Mouse (Mus musculus): ENCODE data around the gene Ccl5. TPM values are rescaled to one million over a fixed set of nuclear protein-coding genes. Genes with fewer than 3 reads are reported as not detected.
"Not testable (repeated sequence)": the region's sequence is repeated elsewhere in the genome, so short reads cannot be mapped to it uniquely, and the experiment has no call there.

Ccl5 gene
- total RNA-seq (2021), result 1 to 10 TPM; 7.9 to 8.8 TPM
- long read RNA-seq, experiment 1, transcript Ccl5-201 (3 exons, 532 nt), result major isoform, 7 of 7 reads
- long read RNA-seq, experiment 1, partial matches to known transcripts, result 0 of 7 reads
- long read RNA-seq, experiment 1, other reads (novel, unspliced or antisense), result 0 of 7 reads
- long read RNA-seq, experiment 2, partial matches to known transcripts, result 0 of 1 reads
- long read RNA-seq, experiment 2, other reads (novel, unspliced or antisense), result 0 of 1 reads

DNA sequence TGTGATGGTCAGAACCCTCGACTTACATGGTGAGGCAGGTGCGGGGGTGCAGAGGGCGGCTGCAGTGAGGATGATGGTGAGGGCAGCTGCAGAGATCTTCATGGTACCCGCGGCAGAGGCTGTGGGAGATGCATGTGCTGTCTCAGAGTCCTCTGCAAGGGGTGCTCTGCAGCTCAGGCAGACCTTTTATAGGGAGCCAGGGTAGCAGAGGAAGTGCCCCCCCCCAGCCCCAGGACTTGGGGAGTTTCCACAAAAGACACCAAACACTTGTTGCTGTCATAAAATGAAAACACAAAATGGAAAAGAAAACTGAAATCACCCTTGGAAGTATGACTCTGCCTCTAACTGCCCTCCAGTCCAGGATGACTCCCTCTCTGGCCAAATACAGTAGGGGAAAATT lies at the start of gene Ccl5:
Ccl5 (minus strand) TSS at position 159 of the 400 bp plus-strand sequence.
- no peak for DNase-seq

GRCm38 (mm10) chr11:83578999-83579398 lies 48.7 kb upstream of the Ccl5 start:
- no peak for DNase-seq

DNA sequence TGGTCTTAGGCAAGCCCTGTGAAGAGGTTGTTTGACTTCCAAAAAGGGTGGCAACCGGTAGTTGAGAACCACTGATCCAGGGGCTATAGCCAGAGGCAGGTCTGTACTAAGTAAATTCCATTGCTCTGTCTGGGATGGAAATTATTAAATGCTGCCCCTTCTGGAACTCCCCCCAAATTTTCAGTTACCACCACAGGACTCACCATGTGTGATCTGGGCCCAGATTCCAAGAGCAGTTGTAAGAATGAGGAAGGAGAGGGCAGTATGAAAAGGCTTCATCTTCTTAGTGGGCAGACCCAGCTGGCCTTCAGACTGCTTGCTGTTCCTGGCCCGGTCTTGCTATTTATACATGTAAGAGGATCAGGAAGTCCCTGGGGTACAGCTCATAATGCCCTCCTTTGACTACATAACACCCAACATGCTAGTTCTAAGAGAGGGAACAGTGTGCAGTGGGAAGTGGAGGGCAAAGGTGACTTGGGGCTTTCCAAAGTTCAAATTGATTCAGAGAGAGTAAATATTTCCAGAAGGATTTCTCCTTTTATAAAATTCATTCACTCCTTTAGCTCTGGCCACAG lies 48.0 kb upstream of the Ccl5 start, which contains the start of gene Ccl9:
Ccl9 (minus strand) TSS at position 451 of the 575 bp plus-strand sequence.
- DNase-seq, result no peak

DNA sequence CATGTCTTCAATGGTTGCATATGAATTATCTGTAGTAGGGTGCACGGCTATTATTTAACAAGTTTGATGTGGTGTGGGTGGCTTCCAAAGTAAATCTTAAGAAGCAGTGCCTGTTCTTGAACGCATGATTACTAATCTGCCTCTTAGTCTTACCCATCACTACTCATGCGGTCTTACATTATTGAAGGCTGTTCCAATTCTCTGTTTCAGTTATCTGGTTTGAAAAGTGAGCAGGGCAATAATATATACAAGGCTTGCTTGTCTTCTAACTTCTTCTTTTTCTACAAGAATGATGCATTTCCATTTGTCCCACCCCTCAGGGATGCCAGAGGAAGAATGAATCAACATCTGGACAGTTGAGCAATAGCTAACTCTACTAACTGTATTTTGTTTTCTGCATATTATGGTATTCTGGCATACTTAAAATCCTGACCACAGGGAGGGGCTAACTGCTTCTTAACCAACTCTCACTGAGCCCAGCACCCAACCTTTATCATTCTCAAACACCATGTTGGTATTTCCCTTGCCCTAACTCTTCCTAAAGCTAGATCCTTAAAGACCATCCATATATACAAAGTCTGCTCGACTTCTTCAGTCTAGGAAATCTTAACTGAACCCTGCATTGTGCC lies 46.7 kb upstream of the Ccl5 start:
- no peak for DNase-seq

GRCm38 (mm10) chr11:83572834-83573233 lies 42.5 kb upstream of the Ccl5 start:
- DNase-seq, result no peak

DNA sequence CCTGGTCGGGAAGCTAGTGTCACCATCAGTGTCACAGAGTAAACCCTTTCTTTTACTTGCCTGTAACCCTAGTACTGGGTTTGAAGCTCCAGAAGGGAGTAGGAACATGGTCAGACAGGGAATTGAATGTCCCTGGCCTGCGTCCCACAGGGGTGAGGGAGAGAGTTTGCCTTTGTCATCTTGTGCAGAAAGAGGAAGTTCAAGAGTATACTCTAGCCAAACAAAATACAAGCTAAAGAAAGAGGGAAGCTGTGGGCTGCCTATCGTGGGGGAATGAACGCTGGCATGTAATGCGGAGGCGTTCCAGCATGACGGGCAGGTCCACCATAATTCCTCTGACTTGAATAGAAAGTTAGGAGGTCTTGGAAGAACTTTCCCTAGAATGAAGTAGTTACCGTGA lies 41.9 kb upstream of the Ccl5 start:
- DNase-seq, result peak; percentile 28

- DNase-seq, result no peak
Measured at GRCm38 (mm10) chr11:83570189-83570588, 39.9 kb upstream of the Ccl5 start.

- no peak for DNase-seq
Measured at GRCm38 (mm10) chr11:83569249-83569648, 38.9 kb upstream of the Ccl5 start.

DNA sequence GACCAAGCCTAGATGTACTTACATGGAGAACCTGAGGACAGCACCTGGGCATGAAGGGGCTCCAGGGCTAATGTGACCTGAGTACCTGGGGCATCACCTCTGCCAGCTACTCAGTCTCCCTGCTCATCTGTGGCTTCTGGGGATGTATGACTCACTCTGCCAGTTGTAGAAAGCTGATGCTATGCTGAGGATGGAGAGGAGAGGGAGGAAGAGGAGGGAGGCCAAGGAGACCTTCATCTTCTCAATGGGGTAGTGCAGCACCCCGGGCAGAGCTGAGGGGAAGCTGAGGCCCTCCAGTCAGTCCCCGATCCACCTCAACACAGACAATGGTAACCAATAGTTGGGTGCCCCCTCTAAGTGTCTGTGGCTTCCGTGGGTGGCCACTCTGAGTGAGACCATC lies 38.5 kb upstream of the Ccl5 start:
- DNase-seq, result no peak

DNA sequence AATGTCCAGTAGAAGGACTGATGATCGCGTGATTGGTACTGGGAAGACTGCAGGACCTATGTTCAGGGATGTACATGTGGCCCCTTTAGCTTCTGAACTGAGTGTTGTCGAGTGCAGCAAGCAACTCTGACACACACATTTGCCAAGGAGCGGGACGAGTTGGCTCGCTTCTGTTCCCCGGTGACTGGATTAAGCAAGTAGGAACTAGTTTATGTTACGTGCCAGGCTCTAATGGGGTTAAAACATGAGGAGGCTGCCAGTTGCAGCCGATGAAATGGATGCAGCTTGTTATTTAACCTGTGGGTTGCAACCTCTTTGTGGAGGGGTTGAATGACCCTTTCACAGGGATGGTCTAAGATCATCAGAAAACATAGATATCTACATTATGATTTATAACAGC lies 37.7 kb upstream of the Ccl5 start:
- DNase-seq, result peak; percentile 53

DNA sequence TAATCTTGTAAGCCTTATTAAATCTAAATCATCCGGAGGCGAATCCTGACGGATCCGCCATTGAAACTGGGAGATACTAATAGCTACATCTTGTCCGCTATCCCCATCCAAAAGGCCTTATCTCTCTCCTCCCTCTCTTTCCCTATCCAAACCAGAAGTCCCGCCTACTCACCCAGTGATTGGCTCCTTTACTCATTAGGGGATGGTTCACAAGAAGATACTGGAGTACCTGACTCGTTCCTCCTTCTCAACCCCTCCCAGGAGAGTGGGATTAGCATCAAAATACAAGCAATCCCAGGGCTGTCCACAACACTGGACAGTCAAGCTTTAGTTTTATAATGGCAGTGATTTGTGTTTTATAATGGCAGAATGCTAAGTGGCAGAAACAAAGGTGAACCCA lies 37.0 kb upstream of the Ccl5 start:
- DNase-seq, result no peak

DNA sequence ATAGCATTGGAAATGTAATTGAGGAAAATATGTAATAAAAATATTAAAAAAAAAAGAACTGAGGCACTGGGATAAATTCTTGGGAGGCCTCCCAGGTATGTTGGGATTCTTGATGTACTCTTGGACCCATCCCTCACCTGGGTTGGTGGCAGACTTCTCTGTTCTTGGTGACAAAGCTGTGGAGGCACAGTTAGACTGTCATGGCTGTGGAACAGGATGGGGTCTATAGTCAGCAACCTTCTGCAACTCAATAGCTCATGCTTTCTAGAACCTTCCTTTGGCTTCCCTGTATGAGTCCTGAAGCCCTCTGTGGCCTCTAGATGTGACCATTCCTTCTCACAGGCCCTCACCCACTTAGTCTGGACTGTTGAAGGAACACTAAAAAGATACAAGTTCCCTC lies 36.3 kb upstream of the Ccl5 start:
- DNase-seq, result no peak

DNA sequence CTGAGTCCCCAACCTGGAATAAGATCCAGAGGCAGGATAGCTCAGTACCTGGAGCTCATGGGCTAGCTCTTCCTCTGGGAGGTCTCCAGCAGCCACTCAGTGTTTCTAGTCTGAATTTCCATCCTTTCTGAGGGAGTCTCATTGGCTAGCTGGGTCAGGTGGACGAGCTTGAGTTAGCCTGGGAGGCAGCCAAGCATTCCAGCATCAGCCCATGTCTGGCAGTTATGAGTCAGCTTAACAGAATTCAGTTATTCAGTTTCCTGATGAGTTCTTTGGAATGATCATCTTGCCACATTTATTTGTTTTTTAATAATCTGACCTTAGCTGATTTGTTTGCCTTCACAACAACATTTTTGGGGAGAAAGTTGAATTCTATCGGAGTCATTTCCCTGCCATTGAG lies 33.4 kb upstream of the Ccl5 start:
- DNase-seq, result peak; percentile 38

DNA sequence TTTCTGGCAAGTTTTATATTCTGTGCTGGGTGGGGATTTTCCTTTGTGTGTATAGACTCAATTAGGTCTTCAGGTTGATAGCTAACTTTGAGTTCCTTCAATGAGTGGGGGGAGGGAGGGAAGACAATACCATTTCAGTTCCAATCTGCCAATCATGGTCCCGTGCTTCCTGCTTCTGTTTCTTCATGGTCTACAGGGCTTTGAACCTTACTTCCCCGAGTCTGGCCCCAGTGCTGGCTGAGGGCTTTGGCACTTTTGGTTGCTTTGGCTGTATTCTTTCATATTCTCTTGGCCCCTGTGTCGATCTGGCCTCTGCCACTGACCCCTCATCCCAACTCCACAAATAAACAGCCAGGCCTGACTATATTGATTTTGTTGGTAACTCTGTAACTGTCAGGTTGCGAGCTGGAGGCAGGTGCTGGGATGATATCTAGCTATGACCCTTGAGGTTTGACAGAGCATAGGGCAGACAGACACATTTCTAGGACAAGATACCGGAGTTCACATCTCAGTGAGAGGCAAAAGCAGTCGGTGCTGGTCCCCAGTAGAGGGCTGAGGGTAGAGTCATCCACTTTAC lies 32.1 kb upstream of the Ccl5 start:
- DNase-seq, result no peak

DNA sequence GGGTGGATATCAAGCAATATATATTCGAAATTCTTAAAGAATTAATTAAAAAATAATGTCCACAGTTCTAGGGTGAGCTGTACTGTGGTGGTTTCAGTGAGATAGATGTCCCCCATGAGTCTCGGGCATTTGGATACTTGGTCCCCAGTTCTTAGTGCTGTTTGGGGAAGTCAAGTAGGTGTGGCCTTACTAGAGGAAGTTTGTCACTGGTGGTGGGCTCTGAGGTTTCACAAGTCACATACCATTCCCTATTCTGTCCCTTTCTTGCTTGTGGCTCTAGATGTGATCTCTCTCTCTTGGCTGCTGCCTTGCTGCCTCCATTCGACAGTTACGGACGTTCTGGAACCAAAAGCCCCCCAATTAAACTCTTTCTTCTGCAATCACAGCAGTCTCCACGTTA lies 30.1 kb upstream of the Ccl5 start:
- DNase-seq, result no peak

GRCm38 (mm10) chr11:83557074-83557473 lies 26.8 kb upstream of the Ccl5 start:
- no peak for DNase-seq

GRCm38 (mm10) chr11:83556085-83556781 lies 25.9 kb upstream of the Ccl5 start:
- DNase-seq, result peak; percentile 32

- no peak for DNase-seq
Measured at GRCm38 (mm10) chr11:83551668-83552067, 21.4 kb upstream of the Ccl5 start.

DNA sequence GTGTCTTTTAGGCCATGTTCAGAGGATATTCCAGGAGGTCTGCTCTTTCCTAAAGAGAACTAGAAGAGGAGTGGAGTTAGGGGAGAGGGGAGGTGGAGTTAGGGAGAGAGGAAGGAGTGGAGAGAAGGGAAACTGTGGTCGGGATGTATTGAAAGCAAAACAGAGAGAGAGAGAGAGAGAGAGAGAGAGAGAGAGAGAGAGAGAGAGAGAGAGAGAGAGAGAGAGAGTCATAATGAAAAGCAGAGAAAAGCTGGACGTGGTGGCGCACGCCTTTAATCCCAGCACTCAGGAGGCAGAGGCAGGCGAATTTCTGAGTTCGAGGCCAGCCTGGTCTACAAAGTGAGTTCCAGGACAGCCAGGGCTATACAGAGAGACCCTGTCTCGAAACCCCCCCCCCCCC lies 20.7 kb upstream of the Ccl5 start:
- DNase-seq, result not testable (repeated sequence)

DNA sequence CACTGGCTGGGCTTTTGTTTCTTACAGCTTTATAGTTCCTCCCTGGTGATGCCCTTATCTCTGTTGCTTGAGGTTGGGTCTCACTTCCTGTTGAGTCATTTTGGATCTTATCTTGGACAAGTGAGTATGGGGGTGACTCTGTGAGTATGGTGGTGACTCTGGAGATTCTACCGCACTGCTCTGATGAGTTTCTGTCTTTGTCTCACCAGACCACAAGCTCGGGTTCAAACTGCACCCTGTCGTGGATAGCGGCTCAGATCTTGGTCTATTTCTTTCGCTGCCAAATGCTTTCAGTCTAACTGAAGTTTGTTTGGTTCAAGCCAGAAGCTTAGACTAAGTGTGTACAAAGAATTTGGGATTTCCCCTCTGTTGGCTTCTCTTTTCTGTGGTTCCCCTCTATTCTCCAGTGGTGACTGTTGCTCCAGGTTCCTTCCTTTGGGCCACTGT lies 19.9 kb upstream of the Ccl5 start:
- no peak for DNase-seq

DNA sequence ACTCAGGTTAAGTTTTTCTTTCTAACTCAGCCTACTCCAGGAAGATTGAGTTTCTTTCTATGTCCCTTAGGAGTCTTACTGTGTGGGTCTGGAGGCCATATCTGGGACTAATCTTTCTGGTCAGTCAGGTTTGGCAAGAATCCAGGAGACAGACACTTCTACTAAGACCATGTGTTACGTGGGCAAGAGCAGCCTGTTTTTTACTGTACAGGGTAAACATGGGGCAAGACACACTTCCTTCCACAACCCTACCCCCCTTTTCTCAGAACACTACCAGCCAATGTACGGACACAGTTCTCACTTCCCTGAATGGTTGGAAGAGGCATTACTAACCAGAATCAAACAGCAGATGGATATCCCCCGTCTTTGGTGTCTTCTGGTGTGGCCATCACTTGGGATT lies 13.9 kb upstream of the Ccl5 start:
- no peak for DNase-seq

- no peak for DNase-seq
Measured at GRCm38 (mm10) chr11:83541415-83541814, 11.1 kb upstream of the Ccl5 start.

DNA sequence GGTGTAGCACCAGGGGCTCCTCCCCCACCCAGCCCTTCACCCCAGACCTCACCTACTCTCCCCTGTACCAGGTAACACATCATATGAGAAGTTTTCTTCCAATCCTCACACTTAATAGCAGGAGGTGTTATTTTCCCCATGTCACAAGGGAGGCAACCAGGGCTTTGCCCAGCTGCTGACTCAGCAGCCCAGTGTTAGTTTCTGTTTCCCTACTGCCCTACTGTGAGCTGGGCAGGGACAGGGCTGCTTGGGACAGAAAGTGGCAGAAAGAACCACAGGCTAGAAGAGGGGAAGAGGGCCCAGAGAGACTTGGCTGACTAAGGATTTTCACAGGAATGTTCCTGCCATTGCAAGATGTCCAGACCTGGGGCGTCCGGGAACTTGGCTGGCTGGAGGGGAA lies 10.6 kb upstream of the Ccl5 start:
- no peak for DNase-seq
